Mouse (Mus musculus): ENCODE results near the gene Asl.

GRCm38 (mm10) chr5:130023767-130024539 lies 5.1 kb downstream of the Asl start:
- peak; percentile 85; the same call in 1 of the 2 replicates for TF ChIP-seq CTCF (IDR thresholded peaks at IDR 0.05; ENCODE audit: borderline replicate concordance, control insufficient read depth, extremely low read depth, insufficient read depth, low read length, poor library complexity)
- no peak for TF ChIP-seq POLR2A (IDR thresholded peaks at IDR 0.05; ENCODE audit: control insufficient read depth, extremely low read depth, insufficient read depth, low read length, poor library complexity)

Data from thymus, adult 2 months (tissue).